17 mouse cellular contexts compared by ENCODE assay signal in genomic region chr15:84490486-84490885, GRCm38 (mm10). TPM values are rescaled to one million over a fixed set of nuclear protein-coding genes. Genes with fewer than 3 reads are reported as not detected.
DNase-seq lines count a peak whose midpoint lies in the region; ATAC-seq and TF ChIP-seq lines count a peak whose summit lies in the region.
"Had no signal": no experiment of that assay in that cellular context is flagged by ENCODE, and none has a peak within 500 bp of the region (broad histone marks: within the 10 kb centered on the region; RNA-seq: fewer than 3 reads in every experiment).

No protein-coding gene starts in this region.

- 0 out of 2 replicates have a peak, but pooled peaks cover 2% of the 10 kb centered on the region for H3K4me1 ChIP-seq in forebrain, embryonic 14.5 days (ENCODE audit: control insufficient read depth, insufficient read depth, low read length)
- 0 out of 2 replicates have a peak, but pooled peaks cover 7% of the 10 kb centered on the region for H3K4me1 ChIP-seq in forebrain, embryonic 16.5 days (replicated peaks; ENCODE audit: control insufficient read depth, insufficient read depth, low read length)
- H3K4me1 ChIP-seq in midbrain, embryonic 13.5 days (replicated peaks), result peaks cover 38% of the 10 kb centered on the region
- no peaks in the 10 kb centered on the region; the same call in 1 of the 2 replicates for H3K4me1 ChIP-seq in midbrain, postnatal 0 days (ENCODE audit: insufficient read depth, low read length)
- H3K4me1 ChIP-seq in intestine, postnatal 0 days (replicated peaks; ENCODE audit: control insufficient read depth, insufficient read depth, low read length), result no peaks in the 10 kb centered on the region
- H3K4me1 ChIP-seq: heart, embryonic 13.5 days had no signal

- no peak overlapping the region for H3K9ac ChIP-seq in forebrain, embryonic 14.5 days (ENCODE audit: low read length)
- H3K9ac ChIP-seq in forebrain, embryonic 16.5 days (replicated peaks; ENCODE audit: low read depth, low read length), result no peak overlapping the region
- no peak overlapping the region; the same call in 1 of the 2 replicates for H3K9ac ChIP-seq in midbrain, embryonic 13.5 days (replicated peaks)
- no peak overlapping the region for H3K9ac ChIP-seq in midbrain, postnatal 0 days (replicated peaks; ENCODE audit: low read length, poor library complexity, severe bottlenecking)
- H3K9ac ChIP-seq in intestine, postnatal 0 days (ENCODE audit: low read depth, low read length), result no peak overlapping the region
- H3K9ac ChIP-seq: heart, embryonic 13.5 days had no signal

- 21% methylated on average over 7 of the region's 7 CpGs for WGBS in forebrain, embryonic 14.5 days
- 18% methylated on average over 7 of the region's 7 CpGs for WGBS in forebrain, embryonic 16.5 days
- 45% methylated on average over 7 of the region's 7 CpGs for WGBS in midbrain, embryonic 13.5 days
- 43% methylated on average over 7 of the region's 7 CpGs for WGBS in midbrain, postnatal 0 days
- WGBS in intestine, postnatal 0 days, result 63% methylated on average over 7 of the region's 7 CpGs

- no peak for TF ChIP-seq CTCF in midbrain, postnatal 0 days (IDR thresholded peaks at IDR 0.05)
- TF ChIP-seq CTCF in brain, embryonic 14.5 days (IDR thresholded peaks at IDR 0.05; ENCODE audit: borderline replicate concordance, extremely low read depth, insufficient read depth, insufficient read length), result no peak
- TF ChIP-seq CTCF in intestine, postnatal 0 days (IDR thresholded peaks at IDR 0.05; ENCODE audit: low read depth), result no peak

- H3K27ac ChIP-seq in forebrain, embryonic 14.5 days (ENCODE audit: low read depth, low read length), result no peak overlapping the region
- H3K27ac ChIP-seq in forebrain, embryonic 16.5 days (ENCODE audit: low read length), result no peak overlapping the region
- no peak overlapping the region for H3K27ac ChIP-seq in midbrain, embryonic 13.5 days
- H3K27ac ChIP-seq in midbrain, postnatal 0 days (ENCODE audit: low read depth, low read length), result no peak overlapping the region
- no peak overlapping the region for H3K27ac ChIP-seq in intestine, postnatal 0 days (ENCODE audit: low read depth, low read length)
- H3K27ac ChIP-seq: embryonic facial prominence, embryonic 10.5 days; heart, embryonic 13.5 days; hindbrain, postnatal 0 days had no signal

- TF ChIP-seq POLR2A in brain, embryonic 14.5 days (IDR thresholded peaks at IDR 0.05; ENCODE audit: borderline replicate concordance, extremely low read depth, insufficient read depth, insufficient read length, poor library complexity, severe bottlenecking), result no peak

- no peaks in the 10 kb centered on the region for H3K9me3 ChIP-seq in forebrain, embryonic 14.5 days (replicated peaks; ENCODE audit: control insufficient read depth, low read length)
- H3K9me3 ChIP-seq in forebrain, embryonic 16.5 days (ENCODE audit: control insufficient read depth, low read length), result no peaks in the 10 kb centered on the region
- no peaks in the 10 kb centered on the region for H3K9me3 ChIP-seq in midbrain, embryonic 13.5 days
- H3K9me3 ChIP-seq in midbrain, postnatal 0 days (ENCODE audit: low read length), result no peaks in the 10 kb centered on the region
- H3K9me3 ChIP-seq in intestine, postnatal 0 days (ENCODE audit: control insufficient read depth), result no peaks in the 10 kb centered on the region

- no peak overlapping the region for H3K4me2 ChIP-seq in forebrain, embryonic 14.5 days (ENCODE audit: low read length)
- H3K4me2 ChIP-seq in forebrain, embryonic 16.5 days (ENCODE audit: low read length), result no peak overlapping the region
- H3K4me2 ChIP-seq in midbrain, embryonic 13.5 days (replicated peaks), result no peak overlapping the region
- H3K4me2 ChIP-seq in midbrain, postnatal 0 days (ENCODE audit: low read depth, low read length, poor library complexity, severe bottlenecking), result no peak overlapping the region
- H3K4me2 ChIP-seq in intestine, postnatal 0 days (replicated peaks; ENCODE audit: low read depth), result no peak overlapping the region
- H3K4me2 ChIP-seq: heart, embryonic 13.5 days had no signal

- H3K4me3 ChIP-seq in forebrain, embryonic 14.5 days (ENCODE audit: low read depth, low read length), result no peak overlapping the region
- H3K4me3 ChIP-seq in forebrain, embryonic 16.5 days (replicated peaks; ENCODE audit: low read length), result no peak overlapping the region
- H3K4me3 ChIP-seq in midbrain, embryonic 13.5 days (replicated peaks), result no peak overlapping the region
- H3K4me3 ChIP-seq in midbrain, postnatal 0 days (ENCODE audit: low read depth, low read length), result no peak overlapping the region
- H3K4me3 ChIP-seq in intestine, postnatal 0 days (ENCODE audit: low read depth, low read length), result no peak overlapping the region
- H3K4me3 ChIP-seq: embryonic facial prominence, embryonic 10.5 days; heart, embryonic 13.5 days had no signal

- H3K36me3 ChIP-seq in forebrain, embryonic 14.5 days (ENCODE audit: control insufficient read depth, insufficient read depth, low read length), result no peaks in the 10 kb centered on the region
- no peaks in the 10 kb centered on the region for H3K36me3 ChIP-seq in forebrain, embryonic 16.5 days (ENCODE audit: control insufficient read depth, insufficient read depth)
- no peaks in the 10 kb centered on the region for H3K36me3 ChIP-seq in midbrain, embryonic 13.5 days
- no peaks in the 10 kb centered on the region for H3K36me3 ChIP-seq in midbrain, postnatal 0 days (ENCODE audit: insufficient read depth, low read length)
- H3K36me3 ChIP-seq in intestine, postnatal 0 days (ENCODE audit: control insufficient read depth, insufficient read depth), result no peaks in the 10 kb centered on the region
- H3K36me3 ChIP-seq: embryonic facial prominence, embryonic 10.5 days; heart, embryonic 13.5 days had no signal

- ATAC-seq in forebrain, embryonic 14.5 days, result peak; percentile 27
- no peak for ATAC-seq in forebrain, embryonic 16.5 days
- ATAC-seq in midbrain, embryonic 13.5 days, result peak; percentile 28
- ATAC-seq in midbrain, postnatal 0 days (ENCODE audit: low FRiP score), result no peak
- ATAC-seq in intestine, postnatal 0 days, result no peak
- ATAC-seq: hindbrain, postnatal 0 days had no signal

- no peaks in the 10 kb centered on the region for H3K27me3 ChIP-seq in forebrain, embryonic 14.5 days (replicated peaks; ENCODE audit: control insufficient read depth, insufficient read depth, low read length)
- H3K27me3 ChIP-seq in forebrain, embryonic 16.5 days (replicated peaks; ENCODE audit: control insufficient read depth, insufficient read depth, low read length), result no peaks in the 10 kb centered on the region
- H3K27me3 ChIP-seq in midbrain, embryonic 13.5 days, result 0 out of 2 replicates have a peak, but pooled peaks cover 3% of the 10 kb centered on the region
- H3K27me3 ChIP-seq in midbrain, postnatal 0 days (ENCODE audit: insufficient read depth, low read length), result no peaks in the 10 kb centered on the region
- no peaks in the 10 kb centered on the region for H3K27me3 ChIP-seq in intestine, postnatal 0 days (replicated peaks; ENCODE audit: control insufficient read depth, insufficient read depth, low read length)

- DNase-seq in forebrain, embryonic 14.5 days (ENCODE audit: low spot score), result peak; percentile 62
- no peak for DNase-seq in midbrain, postnatal 0 days (ENCODE audit: low spot score)
- peak; percentile 83 for DNase-seq in brain, embryonic 14.5 days (ENCODE audit: low read depth)
- DNase-seq: adrenal gland, adult 2 months; adrenal gland, postnatal 25 days; cerebellum, adult 2 months; cerebellum, postnatal 10 days; gastrocnemius, postnatal 36 days; heart, adult 11 months; heart, postnatal 36 days had no signal

RNA-seq across cellular contexts. Expression of gene Shisal1, which starts 43.6 kb away (rescaled TPM):
- 7.9 and 9.6 TPM in 2 replicates for polyA plus RNA-seq in forebrain, embryonic 14.5 days (2014; fragmentation: Nextera tagmentation; extraction: Ambion mirVana)
- 8.1 and 13.5 TPM in 2 replicates for polyA plus RNA-seq in forebrain, embryonic 16.5 days (2015; fragmentation: Nextera tagmentation; extraction: Ambion mirVana)
- 10.8 and 11.1 TPM in 2 replicates for polyA plus RNA-seq in midbrain, embryonic 13.5 days (2015; fragmentation: Nextera tagmentation; extraction: Ambion mirVana)
- 50.0 and 73.5 TPM in 2 replicates for total RNA-seq in midbrain, postnatal 0 days (2014; rRNA removed)
- polyA plus RNA-seq in midbrain, postnatal 0 days (2015; fragmentation: Nextera tagmentation; extraction: Ambion mirVana), result 18.1 and 20.4 TPM in 2 replicates
- polyA plus RNA-seq in brain, embryonic 14.5 days (2012; rRNA removed), result 28.5 and 36.5 TPM in 2 replicates
- 0.70 and 0.82 TPM in 2 replicates for polyA plus RNA-seq in intestine, postnatal 0 days (2015; fragmentation: Nextera tagmentation; extraction: Ambion mirVana)
- total RNA-seq: CH12.LX had no signal

Comparison
In these comparisons a context has a peak if more than half of its experiments do, and no peak if none do; other contexts are left out.
1. ATAC-seq: peak in forebrain, embryonic 14.5 days (single experiment) and midbrain, embryonic 13.5 days (single experiment); none in forebrain, embryonic 16.5 days (single experiment), midbrain, postnatal 0 days (single experiment) and intestine, postnatal 0 days (single experiment).